ENCODE assay signal across 8 mouse cellular contexts in genomic region chr6:5443104-5443863, GRCm38 (mm10). TPM values are rescaled to one million over a fixed set of nuclear protein-coding genes. Genes with fewer than 3 reads are reported as not detected.
DNase-seq lines count a peak whose midpoint lies in the region; ATAC-seq lines count a peak whose summit lies in the region.

No protein-coding gene starts in this region.

- no peaks in the 10 kb centered on the region for H3K27me3 ChIP-seq in forebrain, embryonic 16.5 days (replicated peaks; ENCODE audit: control insufficient read depth, insufficient read depth, low read length)
- H3K27me3 ChIP-seq in intestine, embryonic 15.5 days (replicated peaks) = no peaks in the 10 kb centered on the region
- no peaks in the 10 kb centered on the region for H3K27me3 ChIP-seq in limb, embryonic 13.5 days

- DNase-seq in 3134 (ENCODE audit: extremely low read depth, insufficient read length, low spot score) = peak; percentile 46
- DNase-seq in 3T3-L1 (ENCODE audit: low read depth, low spot score) = peak; percentile 82
- peak; percentile 32 to 66 for DNase-seq in right cerebral cortex, postnatal 36 days (ENCODE audit: low spot score in 2 of 2)
- no peak for DNase-seq in spleen, postnatal 36 days (ENCODE audit: low spot score in 2 of 2)

- peaks cover 16% of the 10 kb centered on the region; the same call in 1 of the 2 replicates for H3K4me1 ChIP-seq in forebrain, embryonic 16.5 days (replicated peaks; ENCODE audit: control insufficient read depth, insufficient read depth, low read length)
- 0 out of 2 replicates have a peak, but pooled peaks cover 12% of the 10 kb centered on the region for H3K4me1 ChIP-seq in intestine, embryonic 15.5 days (replicated peaks)
- H3K4me1 ChIP-seq in limb, embryonic 13.5 days = peaks cover 15% of the 10 kb centered on the region

- 19% methylated on average over 13 of the region's 13 CpGs for WGBS in forebrain, embryonic 16.5 days
- 22% methylated on average over 13 of the region's 13 CpGs for WGBS in intestine, embryonic 15.5 days
- WGBS in limb, embryonic 13.5 days = 26% methylated on average over 13 of the region's 13 CpGs

- H3K9me3 ChIP-seq in forebrain, embryonic 16.5 days (ENCODE audit: control insufficient read depth, low read length) = no peaks in the 10 kb centered on the region
- H3K9me3 ChIP-seq in intestine, embryonic 15.5 days = no peaks in the 10 kb centered on the region
- no peaks in the 10 kb centered on the region for H3K9me3 ChIP-seq in limb, embryonic 13.5 days

- no peak overlapping the region for H3K4me2 ChIP-seq in forebrain, embryonic 16.5 days (ENCODE audit: low read length)
- H3K4me2 ChIP-seq in intestine, embryonic 15.5 days (replicated peaks) = peak overlapping the region; percentile 22
- peak overlapping the region; percentile 44 for H3K4me2 ChIP-seq in limb, embryonic 13.5 days (replicated peaks)

- no peaks in the 10 kb centered on the region for H3K36me3 ChIP-seq in forebrain, embryonic 16.5 days (ENCODE audit: control insufficient read depth, insufficient read depth)
- no peaks in the 10 kb centered on the region for H3K36me3 ChIP-seq in intestine, embryonic 15.5 days
- no peaks in the 10 kb centered on the region for H3K36me3 ChIP-seq in limb, embryonic 13.5 days

- no peak overlapping the region for H3K9ac ChIP-seq in forebrain, embryonic 16.5 days (replicated peaks; ENCODE audit: low read depth, low read length)
- H3K9ac ChIP-seq in intestine, embryonic 15.5 days = no peak overlapping the region
- no peak overlapping the region for H3K9ac ChIP-seq in limb, embryonic 13.5 days

- H3K4me3 ChIP-seq in forebrain, embryonic 16.5 days (replicated peaks; ENCODE audit: low read length) = no peak overlapping the region
- H3K4me3 ChIP-seq in intestine, embryonic 15.5 days (replicated peaks) = no peak overlapping the region
- no peak overlapping the region for H3K4me3 ChIP-seq in limb, embryonic 13.5 days

- ATAC-seq in forebrain, embryonic 16.5 days = peak; percentile 77
- peak; percentile 66 for ATAC-seq in intestine, embryonic 15.5 days
- ATAC-seq in limb, embryonic 13.5 days (ENCODE audit: low FRiP score, low read depth) = 0 out of 2 replicates have a peak, but pooled peaks have one; percentile 46
- ATAC-seq in megakaryocyte, adult 5-6 weeks (ENCODE audit: poor library complexity, severe bottlenecking) = no peak

- no peak overlapping the region for H3K27ac ChIP-seq in forebrain, embryonic 16.5 days (ENCODE audit: low read length)
- no peak overlapping the region for H3K27ac ChIP-seq in intestine, embryonic 15.5 days
- no peak overlapping the region for H3K27ac ChIP-seq in limb, embryonic 13.5 days

RNA-seq across cellular contexts. Expression of gene Pdk4, which starts 52.8 kb away (rescaled TPM):
- 1.6 and 2.2 TPM in 2 replicates for polyA plus RNA-seq in forebrain, embryonic 16.5 days (2015; fragmentation: Nextera tagmentation; extraction: Ambion mirVana)
- 2.4 and 2.6 TPM in 2 replicates for polyA plus RNA-seq in intestine, embryonic 15.5 days (2015; fragmentation: Nextera tagmentation; extraction: Ambion mirVana)
- polyA plus RNA-seq in limb, embryonic 13.5 days (2015; fragmentation: Nextera tagmentation; extraction: Ambion mirVana) = 1.6 and 2.6 TPM in 2 replicates
- not detected in 2 replicates for total RNA-seq in megakaryocyte, adult 5-6 weeks (2015)
- total RNA-seq in megakaryocyte, adult 5-6 weeks (2017) = not detected in 2 replicates

Comparison
In these comparisons a context has a peak if more than half of its experiments do, and no peak if none do; other contexts are left out.
1. DNase-seq: peak in 3134 (single experiment), 3T3-L1 (single experiment) and right cerebral cortex, postnatal 36 days (2 of 2); none in spleen, postnatal 36 days (0 of 2).